Mouse (Mus musculus) liver, embryonic 15.5 days (tissue): ENCODE data around the gene Peli2. TPM values are rescaled to one million over a fixed set of nuclear protein-coding genes. Genes with fewer than 3 reads are reported as not detected.

Experiments used
- ATAC-seq: fragments of 200-750 bp; cut with Nextera tagmentation; 2 replicates; pipeline ENCODE4 v1.8.0; 2017; ENCODE audit warnings: moderate number of reproducible peaks, mild to moderate bottlenecking, moderate library complexity; ENCODE audit not compliant: insufficient read depth
- H3K27ac ChIP-seq: fragments of 300-500 bp; sonication (generic); replicated peaks from 2 replicates; pipeline ENCODE4 v1.5.1; 2015; ENCODE audit warnings: mild to moderate bottlenecking, inconsistent platforms
- H3K27me3 ChIP-seq: fragments of 300-500 bp; sonication (generic); 2 replicates; pipeline ENCODE4 v1.6.1; 2015; ENCODE audit warnings: mild to moderate bottlenecking, inconsistent platforms
- H3K36me3 ChIP-seq: fragments of 300-500 bp; sonication (generic); replicated peaks from 2 replicates; pipeline ENCODE4 v1.6.1; 2015; ENCODE audit warnings: moderate library complexity, mild to moderate bottlenecking, inconsistent platforms
- H3K4me1 ChIP-seq: fragments of 300-500 bp; sonication (generic); replicated peaks from 2 replicates; pipeline ENCODE4 v1.6.1; 2015; ENCODE audit warnings: inconsistent platforms
- H3K4me2 ChIP-seq: fragments of 300-500 bp; sonication (generic); 2 replicates; pipeline ENCODE4 v1.6.1; 2015; ENCODE audit warnings: moderate library complexity, mild to moderate bottlenecking, inconsistent platforms
- H3K4me3 ChIP-seq: fragments of 300-500 bp; sonication (generic); replicated peaks from 2 replicates; pipeline ENCODE4 v1.5.1; 2015; ENCODE audit warnings: mild to moderate bottlenecking, inconsistent platforms
- H3K9ac ChIP-seq: fragments of 300-500 bp; sonication (generic); 2 replicates; pipeline ENCODE4 v1.6.1; 2015; ENCODE audit warnings: moderate library complexity, mild to moderate bottlenecking, inconsistent platforms
- H3K9me3 ChIP-seq: fragments of 300-500 bp; sonication (generic); replicated peaks from 2 replicates; pipeline ENCODE4 v1.6.1; 2016; ENCODE audit warnings: inconsistent platforms
- WGBS: fragments of 180-500 bp; shearing (Covaris S2); methylation state at CpG from one replicate; pipeline ENCODE4 v1.1.7; 2015; ENCODE audit warnings: mixed read lengths; ENCODE audit not compliant: insufficient replicate concordance; 5-methylcytosine and 5-hydroxymethylcytosine counted together
- polyA plus RNA-seq: library from polyadenylated mRNA; unstranded; fragments of >200 nt; fragmentation: Nextera tagmentation; extraction: Ambion mirVana; gene quantifications from 2 replicates; pipeline ENCODE4 v1.2.1, GENCODE M21; 2015

Gene Peli2
- polyA plus RNA-seq, 1 experiment from 2014 or later: 1.1 TPM

- H3K4me2 ChIP-seq: no peak overlapping the region
- 55% methylated on average over 5 of the region's 5 CpGs for WGBS
- no peak overlapping the region for H3K4me3 ChIP-seq
- H3K9me3 ChIP-seq: no peaks in the 10 kb centered on the region
- ATAC-seq: no peak
- H3K27ac ChIP-seq: no peak overlapping the region
- no peaks in the 10 kb centered on the region for H3K4me1 ChIP-seq
- H3K36me3 ChIP-seq: no peaks in the 10 kb centered on the region
- no peak overlapping the region for H3K9ac ChIP-seq
- no peaks in the 10 kb centered on the region for H3K27me3 ChIP-seq
Measured at GRCm38 (mm10) chr14:48255290-48255689, 134.7 kb downstream of the Peli2 start.

- Histone ChIP-seq H3K27ac (no peak overlapping the region), H3K27me3 (no peaks in the 10 kb centered on the region), H3K4me1 (no peaks in the 10 kb centered on the region), H3K4me3 (no peak overlapping the region), H3K9me3 (no peaks in the 10 kb centered on the region), H3K36me3 (no peaks in the 10 kb centered on the region), H3K9ac (no peak overlapping the region), H3K4me2 (no peak overlapping the region)
- WGBS: 68% methylated on average over 7 of the region's 7 CpGs
- no peak for ATAC-seq
Measured at GRCm38 (mm10) chr14:48257759-48258158, 137.1 kb downstream of the Peli2 start.

- 45% methylated on average over 10 of the region's 10 CpGs for WGBS
- Histone ChIP-seq H3K36me3 (no peaks in the 10 kb centered on the region), H3K9me3 (no peaks in the 10 kb centered on the region), H3K27me3 (no peaks in the 10 kb centered on the region), H3K4me3 (no peak overlapping the region), H3K27ac (no peak overlapping the region), H3K4me1 (no peaks in the 10 kb centered on the region), H3K4me2 (no peak overlapping the region), H3K9ac (no peak overlapping the region)
- no peak for ATAC-seq
Measured at GRCm38 (mm10) chr14:48258696-48259366, 138.2 kb downstream of the Peli2 start.

DNA sequence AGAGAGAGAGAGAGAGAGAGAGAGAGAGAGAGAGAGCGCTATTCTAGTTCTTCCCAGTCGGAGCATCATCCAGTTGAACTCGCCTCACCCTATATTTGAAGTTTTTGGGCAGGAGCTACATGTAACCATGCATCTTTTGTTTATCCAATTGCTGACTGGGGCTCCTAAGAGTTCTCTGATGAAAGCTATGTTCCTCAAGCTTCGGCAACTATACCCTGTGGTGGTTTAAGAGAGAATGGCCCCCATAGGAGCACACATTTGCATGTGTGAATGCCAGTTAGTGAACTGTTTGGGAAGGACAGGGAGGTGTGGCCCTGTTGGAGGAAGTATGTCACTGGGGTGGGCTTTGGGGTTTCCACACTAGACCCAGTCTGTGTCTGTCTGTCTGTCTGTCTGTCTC lies 142.5 kb downstream of the Peli2 start:
- no peaks in the 10 kb centered on the region for H3K27me3 ChIP-seq
- no peak overlapping the region for H3K27ac ChIP-seq
- no peak for ATAC-seq
- H3K36me3 ChIP-seq: no peaks in the 10 kb centered on the region
- H3K9me3 ChIP-seq: no peaks in the 10 kb centered on the region
- WGBS: 64% methylated on average over 4 of the region's 4 CpGs
- no peaks in the 10 kb centered on the region for H3K4me1 ChIP-seq
- no peak overlapping the region for H3K4me3 ChIP-seq
- H3K4me2 ChIP-seq: no peak overlapping the region
- no peak overlapping the region for H3K9ac ChIP-seq

DNA sequence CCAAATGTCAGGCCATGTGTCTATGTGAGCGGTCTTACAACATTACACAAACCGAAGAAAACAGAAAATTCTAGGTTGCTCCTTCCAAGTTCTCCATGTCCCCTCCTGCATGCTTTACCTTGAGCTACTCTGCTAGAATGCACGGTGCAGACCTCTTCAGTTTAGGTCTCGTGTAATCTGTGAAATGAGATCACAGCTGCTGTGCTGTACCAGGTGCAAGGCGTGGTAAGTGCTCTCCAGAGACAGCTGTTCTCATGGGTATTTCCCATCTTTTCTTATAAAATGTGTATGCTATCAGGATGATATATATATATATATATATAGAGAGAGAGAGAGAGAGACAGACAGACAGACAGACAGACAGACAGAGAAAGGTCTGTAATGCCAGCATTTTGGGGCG lies 146.1 kb downstream of the Peli2 start:
- H3K4me3 ChIP-seq: no peak overlapping the region
- no peak overlapping the region for H3K27ac ChIP-seq
- no peaks in the 10 kb centered on the region for H3K4me1 ChIP-seq
- H3K9me3 ChIP-seq: no peaks in the 10 kb centered on the region
- no peak overlapping the region for H3K4me2 ChIP-seq
- H3K9ac ChIP-seq: no peak overlapping the region
- WGBS: 64% methylated on average over 6 of the region's 6 CpGs
- no peaks in the 10 kb centered on the region for H3K27me3 ChIP-seq
- no peak for ATAC-seq
- no peaks in the 10 kb centered on the region for H3K36me3 ChIP-seq

- H3K27ac ChIP-seq: no peak overlapping the region
- no peak for ATAC-seq
- no peaks in the 10 kb centered on the region for H3K9me3 ChIP-seq
- 44% methylated on average over 1 of the region's 1 CpGs for WGBS
- H3K27me3 ChIP-seq: no peaks in the 10 kb centered on the region
- H3K4me1 ChIP-seq: no peaks in the 10 kb centered on the region
- H3K36me3 ChIP-seq: no peaks in the 10 kb centered on the region
- H3K9ac ChIP-seq: no peak overlapping the region
- H3K4me3 ChIP-seq: no peak overlapping the region
- H3K4me2 ChIP-seq: no peak overlapping the region
Measured at GRCm38 (mm10) chr14:48278291-48278690, 157.7 kb downstream of the Peli2 start.

GRCm38 (mm10) chr14:48286949-48287348 lies 166.3 kb downstream of the Peli2 start:
- no peaks in the 10 kb centered on the region for H3K36me3 ChIP-seq
- no peaks in the 10 kb centered on the region for H3K4me1 ChIP-seq
- H3K27ac ChIP-seq: no peak overlapping the region
- no peaks in the 10 kb centered on the region for H3K27me3 ChIP-seq
- H3K4me2 ChIP-seq: no peak overlapping the region
- no peak overlapping the region for H3K9ac ChIP-seq
- H3K4me3 ChIP-seq: no peak overlapping the region
- ATAC-seq: no peak
- WGBS: 55% methylated on average over 5 of the region's 5 CpGs
- H3K9me3 ChIP-seq: no peaks in the 10 kb centered on the region

GRCm38 (mm10) chr14:48287581-48287980 lies 167.0 kb downstream of the Peli2 start:
- H3K27me3 ChIP-seq: no peaks in the 10 kb centered on the region

DNA sequence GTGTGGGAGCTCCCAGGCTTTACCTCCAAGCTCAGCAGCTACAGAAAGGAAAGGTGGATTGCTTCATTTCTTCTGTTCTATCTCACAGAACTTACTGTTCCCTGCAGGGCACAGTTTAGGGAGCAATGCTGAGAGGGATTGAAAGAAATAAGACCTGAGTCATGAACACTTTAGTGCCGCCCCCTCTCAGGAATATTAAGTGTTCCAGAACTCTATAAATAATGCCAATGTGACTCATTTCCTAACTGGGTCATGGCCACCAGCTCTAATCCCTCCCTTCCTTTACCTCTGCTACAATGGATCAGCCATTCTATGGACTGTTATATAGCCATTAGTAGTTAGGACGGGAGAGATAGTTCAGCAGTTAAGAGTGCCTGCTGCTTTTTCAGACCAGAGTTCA lies 168.0 kb downstream of the Peli2 start:
- Histone ChIP-seq H3K9me3 (no peaks in the 10 kb centered on the region), H3K4me1 (no peaks in the 10 kb centered on the region), H3K9ac (no peak overlapping the region), H3K4me3 (no peak overlapping the region), H3K27me3 (no peaks in the 10 kb centered on the region), H3K36me3 (no peaks in the 10 kb centered on the region), H3K27ac (no peak overlapping the region), H3K4me2 (no peak overlapping the region)
- ATAC-seq: no peak
- WGBS: 59% methylated on average over 2 of the region's 2 CpGs

More at GRCm38 (mm10) chr14:48287581-48287980, 167.0 kb downstream of the Peli2 start:
- ATAC-seq: no peak
- Histone ChIP-seq H3K4me2 (no peak overlapping the region), H3K36me3 (no peaks in the 10 kb centered on the region), H3K4me3 (no peak overlapping the region), H3K9ac (no peak overlapping the region), H3K27ac (no peak overlapping the region), H3K9me3 (no peaks in the 10 kb centered on the region), H3K4me1 (no peaks in the 10 kb centered on the region)
- 58% methylated on average over 4 of the region's 4 CpGs for WGBS

- H3K9ac ChIP-seq: no peak overlapping the region
- WGBS: 56% methylated on average over 10 of the region's 10 CpGs
- ATAC-seq: no peak
- no peak overlapping the region for H3K4me3 ChIP-seq
- no peak overlapping the region for H3K27ac ChIP-seq
- H3K4me2 ChIP-seq: no peak overlapping the region
- H3K9me3 ChIP-seq: no peaks in the 10 kb centered on the region
- H3K27me3 ChIP-seq: no peaks in the 10 kb centered on the region
- H3K4me1 ChIP-seq: no peaks in the 10 kb centered on the region
- H3K36me3 ChIP-seq: no peaks in the 10 kb centered on the region
Measured at GRCm38 (mm10) chr14:48289602-48290599, 169.3 kb downstream of the Peli2 start.

- H3K4me1 ChIP-seq: no peaks in the 10 kb centered on the region
- no peak overlapping the region for H3K27ac ChIP-seq
- H3K4me3 ChIP-seq: no peak overlapping the region
- no peaks in the 10 kb centered on the region for H3K9me3 ChIP-seq
- WGBS: 63% methylated on average over 7 of the region's 7 CpGs
- H3K4me2 ChIP-seq: no peak overlapping the region
- no peaks in the 10 kb centered on the region for H3K27me3 ChIP-seq
- no peak overlapping the region for H3K9ac ChIP-seq
- H3K36me3 ChIP-seq: no peaks in the 10 kb centered on the region
- no peak for ATAC-seq
Measured at GRCm38 (mm10) chr14:48293498-48293897, 172.9 kb downstream of the Peli2 start.
